Mouse (Mus musculus): ENCODE measurements at regions not wholly inside any gene's neighbourhood (a gene's known extent, or its start where the extent isn't known, plus 50 kb on each side); places are given as distances from the start of the nearest gene placed in this dataset.
A peak's percentile ranks its signal among the peaks of the same experiment; 100 is the strongest.

GRCm38 (mm10) chrX:161051639-161052038, 57.1 kb upstream of the Cdkl5 start:
- Histone ChIP-seq H3K36me3 (ENCODE audit: control insufficient read depth in 1 of 2, insufficient read depth in 2 of 2, low read length in 2 of 2) (no peaks in the 10 kb centered on the region), H3K27me3 (ENCODE audit: control insufficient read depth in 1 of 2, insufficient read depth in 2 of 2, low read length in 2 of 2) (no peaks in the 10 kb centered on the region), H3K9me3 (replicated peaks; ENCODE audit: insufficient read depth, low read length) (no peaks in the 10 kb centered on the region), H3K27ac (ENCODE audit: control insufficient read depth, low read depth, low read length) (no peak overlapping the region), H3K4me3 (ENCODE audit: control insufficient read depth in 1 of 2, insufficient read depth in 1 of 2, low read depth in 2 of 2, low read length in 2 of 2) (no peak overlapping the region), H3K4me1 (ENCODE audit: control insufficient read depth in 1 of 2, insufficient read depth in 2 of 2, low read length in 2 of 2) (no peaks in the 10 kb centered on the region), H3K79me2 (ENCODE audit: control insufficient read depth, insufficient read depth, low read length, poor library complexity) (no peaks in the 10 kb centered on the region), H3K9ac (ENCODE audit: control insufficient read depth, low read depth, low read length, poor library complexity, severe bottlenecking) (no peak overlapping the region)
- TF ChIP-seq CTCF (IDR thresholded peaks at IDR 0.05 in 2 of 3, conservative IDR thresholded peaks at IDR 0.05 in 1 of 3; ENCODE audit: control insufficient read depth in 1 of 3, insufficient read depth in 1 of 3, low read depth in 2 of 3, low read length in 3 of 3, poor library complexity in 1 of 3, severe bottlenecking in 1 of 3) (peak in 1 of 3 experiments; percentile 16; a peak in 2 of 6 replicates), CHD2 (IDR thresholded peaks at IDR 0.05; ENCODE audit: low read length) (no peak), RAD21 (IDR thresholded peaks at IDR 0.05; ENCODE audit: low read depth, low read length) (peak; percentile 5)
- no peak for DNase-seq (ENCODE audit: low read depth, low spot score)

Measured in MEL (cell line).